Mouse (Mus musculus): ENCODE data around the gene Crat. TPM values are rescaled to one million over a fixed set of nuclear protein-coding genes. Genes with fewer than 3 reads are reported as not detected.

The Crat gene
- polyA plus RNA-seq, 1 experiment from 2014 or later, result 25.9 TPM

DNA sequence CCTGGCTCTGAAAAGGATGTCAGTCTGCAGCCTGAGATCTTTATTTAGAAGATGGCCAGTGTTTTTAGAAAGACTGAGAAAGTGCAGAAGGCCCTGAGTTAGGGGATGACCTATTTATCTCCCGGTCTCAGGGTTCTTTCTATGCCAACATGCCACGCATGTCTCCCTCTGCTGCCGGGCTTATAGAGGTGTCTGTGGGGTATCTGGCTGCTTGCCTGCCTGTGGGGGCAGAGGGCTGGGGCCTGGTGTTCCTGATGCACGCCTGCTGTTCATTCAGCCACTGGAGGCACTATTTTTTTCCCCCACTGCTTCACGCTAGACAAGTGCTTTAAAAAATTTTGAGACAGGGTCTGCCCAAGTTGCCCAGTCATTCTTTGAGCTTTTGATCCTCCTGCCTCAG lies 49.4 kb downstream of the Crat start:
- Histone ChIP-seq H3K27ac (ENCODE audit: low read length) (no peak overlapping the region), H3K4me3 (ENCODE audit: low read length) (no peak overlapping the region), H3K27me3 (replicated peaks; ENCODE audit: control insufficient read depth, insufficient read depth, low read length) (no peaks in the 10 kb centered on the region), H3K4me2 (ENCODE audit: low read depth, low read length) (no peak overlapping the region), H3K4me1 (ENCODE audit: control insufficient read depth, insufficient read depth, low read length) (peaks cover 11% of the 10 kb centered on the region), H3K36me3 (ENCODE audit: control insufficient read depth, insufficient read depth, low read length) (peaks cover 10% of the 10 kb centered on the region), H3K9me3 (ENCODE audit: control insufficient read depth, low read length) (no peaks in the 10 kb centered on the region), H3K9ac (ENCODE audit: low read depth, low read length) (no peak overlapping the region)
- ATAC-seq, result no peak
- 75% methylated on average over 5 of the region's 5 CpGs for WGBS

GRCm38 (mm10) chr2:30365281-30366069 lies 50.1 kb downstream of the Crat start:
- peaks cover 14% of the 10 kb centered on the region for H3K4me1 ChIP-seq (ENCODE audit: control insufficient read depth, insufficient read depth, low read length)
- no peak for ATAC-seq
- no peaks in the 10 kb centered on the region for H3K27me3 ChIP-seq (replicated peaks; ENCODE audit: control insufficient read depth, insufficient read depth, low read length)
- H3K9me3 ChIP-seq (ENCODE audit: control insufficient read depth, low read length), result no peaks in the 10 kb centered on the region
- H3K27ac ChIP-seq (ENCODE audit: low read length), result no peak overlapping the region
- peak overlapping the region; percentile 83; the same call in 1 of the 2 replicates for H3K9ac ChIP-seq (ENCODE audit: low read depth, low read length)
- H3K4me3 ChIP-seq (ENCODE audit: low read length), result peak overlapping the region; percentile 94
- H3K36me3 ChIP-seq (ENCODE audit: control insufficient read depth, insufficient read depth, low read length), result peaks cover 9% of the 10 kb centered on the region
- 86% methylated on average over 2 of the region's 2 CpGs for WGBS
- H3K4me2 ChIP-seq (ENCODE audit: low read depth, low read length), result peak overlapping the region; percentile 86

GRCm38 (mm10) chr2:30363773-30364650 lies 51.6 kb downstream of the Crat start, which contains the start of gene Miga2:
Miga2 (plus strand) TSS chr2:30364233.
- Histone ChIP-seq H3K4me2 (ENCODE audit: low read depth, low read length) (peak within 1 kb of the TSS; percentile 86), H3K27me3 (replicated peaks; ENCODE audit: control insufficient read depth, insufficient read depth, low read length) (no peaks in the 10 kb centered on the region), H3K4me3 (ENCODE audit: low read length) (peak within 1 kb of the TSS; percentile 94), H3K27ac (ENCODE audit: low read length) (peak within 1 kb of the TSS; percentile 78), H3K9ac (ENCODE audit: low read depth, low read length) (peak within 1 kb of the TSS; percentile 83), H3K4me1 (ENCODE audit: control insufficient read depth, insufficient read depth, low read length) (peaks cover 17% of the 10 kb centered on the region), H3K36me3 (ENCODE audit: control insufficient read depth, insufficient read depth, low read length) (peaks cover 6% of the 10 kb centered on the region; the same call in 1 of the 2 replicates), H3K9me3 (ENCODE audit: control insufficient read depth, low read length) (no peaks in the 10 kb centered on the region)
- under 1% methylated on average over 54 of the region's 54 CpGs for WGBS
- ATAC-seq, result peak; percentile 98

GRCm38 (mm10) chr2:30362865-30363264 lies 52.7 kb downstream of the Crat start:
- ATAC-seq, result no peak
- no peak overlapping the region for H3K27ac ChIP-seq (ENCODE audit: low read length)
- H3K9ac ChIP-seq (ENCODE audit: low read depth, low read length), result no peak overlapping the region
- H3K4me2 ChIP-seq (ENCODE audit: low read depth, low read length), result no peak overlapping the region
- H3K36me3 ChIP-seq (ENCODE audit: control insufficient read depth, insufficient read depth, low read length), result no peaks in the 10 kb centered on the region
- no peaks in the 10 kb centered on the region for H3K27me3 ChIP-seq (replicated peaks; ENCODE audit: control insufficient read depth, insufficient read depth, low read length)
- H3K9me3 ChIP-seq (ENCODE audit: control insufficient read depth, low read length), result no peaks in the 10 kb centered on the region
- WGBS, result 73% methylated on average over 5 of the region's 5 CpGs
- no peak overlapping the region for H3K4me3 ChIP-seq (ENCODE audit: low read length)
- H3K4me1 ChIP-seq (ENCODE audit: control insufficient read depth, insufficient read depth, low read length), result peaks cover 26% of the 10 kb centered on the region

DNA sequence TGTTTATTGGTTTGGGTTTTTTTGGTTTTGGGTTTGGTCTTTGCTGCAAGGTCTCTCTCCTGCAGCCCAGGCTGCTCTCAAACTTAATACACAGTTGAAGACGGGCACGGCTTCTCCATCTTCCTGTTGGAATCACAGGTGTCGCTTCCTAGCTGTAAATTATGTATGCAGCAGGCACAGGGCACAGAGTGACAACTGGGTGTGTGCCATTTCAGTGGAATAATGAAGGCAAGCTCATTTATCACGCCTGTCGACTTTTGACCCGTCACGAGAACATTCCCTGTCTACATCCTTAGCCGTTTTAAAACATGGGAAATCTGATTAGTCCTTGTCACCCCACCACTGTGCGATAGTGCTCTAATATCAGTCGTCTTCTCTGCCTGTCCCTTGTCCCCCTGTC lies 55.0 kb downstream of the Crat start:
- WGBS, result 49% methylated on average over 10 of the region's 10 CpGs

DNA sequence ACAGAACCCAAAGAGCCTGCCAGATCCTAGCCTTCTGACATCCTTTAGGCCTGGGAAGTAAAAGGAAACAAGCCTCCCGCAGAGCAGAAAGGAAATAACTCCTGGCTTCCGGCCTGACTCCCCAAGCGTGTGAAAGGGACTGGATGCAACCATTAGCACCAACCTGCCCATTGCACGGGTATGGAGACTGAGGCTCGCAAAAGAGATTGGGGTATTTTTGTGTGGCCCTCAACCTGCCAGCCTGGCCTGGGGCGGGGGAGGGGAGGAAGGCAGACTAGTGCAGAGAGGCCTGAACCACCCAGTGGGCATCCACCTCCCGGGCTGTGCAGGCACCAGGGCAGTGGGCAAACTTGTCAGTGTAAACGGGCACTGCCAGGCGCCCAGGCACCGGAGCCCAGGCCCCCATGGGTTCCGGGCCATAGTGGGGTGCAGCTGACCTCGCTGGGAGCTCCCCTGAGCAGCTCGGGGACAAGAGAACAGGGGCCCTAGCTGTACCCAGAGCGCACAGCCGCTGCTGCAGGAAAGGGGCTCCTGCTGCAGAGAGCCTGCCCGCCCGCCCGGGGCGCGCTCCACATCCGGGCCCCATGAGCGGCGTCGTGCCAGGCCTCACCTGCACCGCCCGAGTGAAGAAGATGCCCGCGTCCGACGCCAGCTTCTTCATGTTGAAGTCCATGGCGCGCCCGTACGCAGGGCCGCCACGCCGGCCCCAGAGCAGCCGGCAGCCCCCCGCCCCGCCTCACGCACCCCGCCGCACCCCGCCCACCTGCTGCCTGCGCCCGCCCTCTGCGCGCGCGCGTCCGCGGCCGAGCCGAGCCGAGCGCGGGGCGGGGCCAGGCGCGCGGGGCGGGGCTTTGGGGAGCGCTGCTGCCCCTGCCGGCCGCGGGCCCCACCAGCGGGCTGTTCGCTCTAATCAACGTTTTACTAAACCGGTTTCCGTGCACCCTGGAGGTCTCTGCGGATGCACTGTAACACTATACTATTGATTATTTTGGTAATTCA lies 56.8 kb downstream of the Crat start, which contains the start of gene Sh3glb2:
Gene Sh3glb2 (minus strand): TSS at position 805 of the 999 bp plus-strand sequence.
- H3K27ac ChIP-seq (ENCODE audit: low read length), result peak within 1 kb of the TSS; percentile 69
- H3K9ac ChIP-seq (ENCODE audit: low read depth, low read length), result peak within 1 kb of the TSS; percentile 82
- peak within 1 kb of the TSS; percentile 73 for H3K4me3 ChIP-seq (ENCODE audit: low read length)
- peak within 1 kb of the TSS; percentile 93 for H3K4me2 ChIP-seq (ENCODE audit: low read depth, low read length)
- ATAC-seq, result peak; percentile 68
- no peaks in the 10 kb centered on the region for H3K9me3 ChIP-seq (ENCODE audit: control insufficient read depth, low read length)
- no peaks in the 10 kb centered on the region for H3K36me3 ChIP-seq (ENCODE audit: control insufficient read depth, insufficient read depth, low read length)
- H3K4me1 ChIP-seq (ENCODE audit: control insufficient read depth, insufficient read depth, low read length), result peaks cover 34% of the 10 kb centered on the region
- 1% methylated on average over 68 of the region's 73 CpGs for WGBS
- no peaks in the 10 kb centered on the region for H3K27me3 ChIP-seq (replicated peaks; ENCODE audit: control insufficient read depth, insufficient read depth, low read length)

More for the DNA sequence above, 55.0 kb downstream of the Crat start:
- peak overlapping the region; percentile 55; the same call in 1 of the 2 replicates for H3K27ac ChIP-seq (ENCODE audit: low read length)
- no peak overlapping the region; the same call in 1 of the 2 replicates for H3K4me2 ChIP-seq (ENCODE audit: low read depth, low read length)
- no peaks in the 10 kb centered on the region for H3K9me3 ChIP-seq (ENCODE audit: control insufficient read depth, low read length)
- H3K4me3 ChIP-seq (ENCODE audit: low read length), result no peak overlapping the region
- peak overlapping the region; percentile 5; the same call in 1 of the 2 replicates for H3K9ac ChIP-seq (ENCODE audit: low read depth, low read length)
- no peaks in the 10 kb centered on the region for H3K36me3 ChIP-seq (ENCODE audit: control insufficient read depth, insufficient read depth, low read length)
- no peak for ATAC-seq
- H3K27me3 ChIP-seq (replicated peaks; ENCODE audit: control insufficient read depth, insufficient read depth, low read length), result no peaks in the 10 kb centered on the region
- H3K4me1 ChIP-seq (ENCODE audit: control insufficient read depth, insufficient read depth, low read length), result peaks cover 44% of the 10 kb centered on the region

DNA sequence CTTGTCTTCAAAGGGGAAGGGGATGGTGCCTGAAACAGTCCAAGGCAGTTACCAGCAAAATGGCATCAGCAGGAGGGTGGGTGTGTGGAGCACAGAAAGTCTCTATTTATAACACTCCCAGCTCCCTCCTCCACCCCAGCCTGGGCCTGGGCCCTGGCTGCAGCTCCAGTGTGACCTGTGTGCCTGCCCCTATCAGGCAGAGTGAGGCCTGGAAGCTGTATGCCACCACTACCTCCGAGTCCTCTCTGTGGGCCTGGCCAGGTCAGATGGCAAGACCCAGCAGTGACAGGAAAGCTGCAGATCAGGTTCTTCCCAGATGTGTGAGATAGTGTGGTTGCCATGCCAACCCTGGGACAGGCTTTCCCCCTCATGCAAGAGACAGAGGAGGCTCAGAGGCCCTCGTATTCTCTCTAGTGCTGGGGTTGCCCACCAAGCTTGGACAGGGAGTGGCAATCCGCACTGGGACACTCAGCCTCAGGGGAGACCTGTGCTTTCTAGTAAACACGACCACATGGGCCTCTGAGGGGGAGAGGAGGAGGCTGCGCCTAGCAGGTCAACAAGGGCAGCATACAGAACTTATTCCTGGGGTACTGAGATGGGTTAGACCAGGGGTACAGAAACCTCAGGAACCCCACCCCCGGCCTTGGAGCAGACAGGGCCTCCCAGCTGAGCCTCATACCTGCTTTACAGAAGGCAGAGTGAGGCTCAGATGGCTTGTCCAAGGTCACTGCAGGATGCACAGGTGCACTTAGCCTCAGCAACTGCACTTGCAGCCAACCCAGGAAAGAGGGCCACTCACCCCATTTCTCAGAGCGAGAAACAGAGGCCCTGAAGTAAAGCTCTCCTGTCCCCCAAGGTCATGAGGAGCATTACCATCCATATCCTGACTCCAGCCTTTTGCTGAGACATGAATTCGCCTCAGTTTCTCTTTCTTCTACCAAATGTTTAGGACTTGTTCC lies 57.8 kb downstream of the Crat start:
- peak; percentile 4; the same call in 1 of the 2 replicates for ATAC-seq
- H3K36me3 ChIP-seq (ENCODE audit: control insufficient read depth, insufficient read depth, low read length), result peaks cover 7% of the 10 kb centered on the region; the same call in 1 of the 2 replicates
- WGBS, result 47% methylated on average over 8 of the region's 8 CpGs

GRCm38 (mm10) chr2:30356906-30357305 lies 58.7 kb downstream of the Crat start:
- H3K27ac ChIP-seq (ENCODE audit: low read length), result no peak overlapping the region
- H3K36me3 ChIP-seq (ENCODE audit: control insufficient read depth, insufficient read depth, low read length), result peaks cover 7% of the 10 kb centered on the region; the same call in 1 of the 2 replicates
- 0 out of 2 replicates have a peak overlapping the region, but pooled peaks have one; percentile 82 for H3K9ac ChIP-seq (ENCODE audit: low read depth, low read length)
- H3K4me1 ChIP-seq (ENCODE audit: control insufficient read depth, insufficient read depth, low read length), result peaks cover 34% of the 10 kb centered on the region
- H3K4me2 ChIP-seq (ENCODE audit: low read depth, low read length), result no peak overlapping the region
- H3K9me3 ChIP-seq (ENCODE audit: control insufficient read depth, low read length), result no peaks in the 10 kb centered on the region
- no peak overlapping the region for H3K4me3 ChIP-seq (ENCODE audit: low read length)
- ATAC-seq, result no peak
- no peaks in the 10 kb centered on the region for H3K27me3 ChIP-seq (replicated peaks; ENCODE audit: control insufficient read depth, insufficient read depth, low read length)
- 57% methylated on average over 9 of the region's 9 CpGs for whole genome bisulfite sequencing

More for the DNA sequence above, 57.8 kb downstream of the Crat start:
- H3K27me3 ChIP-seq (replicated peaks; ENCODE audit: control insufficient read depth, insufficient read depth, low read length), result no peaks in the 10 kb centered on the region
- H3K4me1 ChIP-seq (ENCODE audit: control insufficient read depth, insufficient read depth, low read length), result peaks cover 34% of the 10 kb centered on the region
- H3K4me3 ChIP-seq (ENCODE audit: low read length), result peak overlapping the region; percentile 73
- H3K9ac ChIP-seq (ENCODE audit: low read depth, low read length), result peak overlapping the region; percentile 82
- H3K4me2 ChIP-seq (ENCODE audit: low read depth, low read length), result peak overlapping the region; percentile 93
- no peaks in the 10 kb centered on the region for H3K9me3 ChIP-seq (ENCODE audit: control insufficient read depth, low read length)
- peak overlapping the region; percentile 34 for H3K27ac ChIP-seq (ENCODE audit: low read length)

Data from intestine, embryonic 16.5 days (tissue).